Mouse (Mus musculus) limb, embryonic 14.5 days (tissue): ENCODE data around the gene Zdhhc1. TPM values are rescaled to one million over a fixed set of nuclear protein-coding genes. Genes with fewer than 3 reads are reported as not detected.
A peak's percentile ranks its signal among the peaks of the same experiment; 100 is the strongest.

ENCODE experiments used
- ATAC-seq: fragments of 200-750 bp; cut with Nextera tagmentation; 2 replicates; pipeline ENCODE4 v1.8.0; 2017; ENCODE audit warnings: low read depth, moderate number of reproducible peaks, moderate TSS enrichment; ENCODE audit not compliant: low FRiP score
- DNase-seq: peaks from one replicate; pipeline ENCODE4 v3.0.0-alpha.2; 2015; ENCODE audit warnings: low spot score
- H3K27ac ChIP-seq: fragments of 300-500 bp; sonication (generic); replicated peaks from 2 replicates; pipeline ENCODE4 v1.5.1; 2014; ENCODE audit warnings: low read depth, mild to moderate bottlenecking, low read length, moderate library complexity, mixed read lengths
- H3K27me3 ChIP-seq: fragments of 300-500 bp; sonication (generic); 2 replicates; pipeline ENCODE4 v1.6.1; 2014; ENCODE audit warnings: low read length, mixed read lengths; ENCODE audit not compliant: control insufficient read depth, insufficient read depth
- H3K36me3 ChIP-seq: fragments of 300-500 bp; sonication (generic); 2 replicates; pipeline ENCODE4 v1.6.1; 2014; ENCODE audit warnings: mild to moderate bottlenecking, low read length, moderate library complexity, mixed read lengths; ENCODE audit not compliant: control insufficient read depth, insufficient read depth
- H3K4me1 ChIP-seq: fragments of 300-500 bp; sonication (generic); 2 replicates; pipeline ENCODE4 v1.6.1; 2014; ENCODE audit warnings: antibody characterized with exemption, low read length, mixed read lengths; ENCODE audit not compliant: control insufficient read depth, insufficient read depth
- H3K4me2 ChIP-seq: fragments of 300-500 bp; sonication (generic); replicated peaks from 2 replicates; pipeline ENCODE4 v1.6.1; 2014; ENCODE audit warnings: low read depth, mild to moderate bottlenecking, low read length, moderate library complexity; ENCODE audit not compliant: severe bottlenecking
- H3K4me3 ChIP-seq: fragments of 300-500 bp; sonication (generic); replicated peaks from 2 replicates; pipeline ENCODE4 v1.5.1; 2014; ENCODE audit warnings: low read length
- H3K9ac ChIP-seq: fragments of 300-500 bp; sonication (generic); 2 replicates; pipeline ENCODE4 v1.6.1; 2014; ENCODE audit warnings: mild to moderate bottlenecking, low read depth, low read length, moderate library complexity; ENCODE audit not compliant: severe bottlenecking
- H3K9me3 ChIP-seq: fragments of 300-500 bp; sonication (generic); 2 replicates; pipeline ENCODE4 v1.6.1; 2016; ENCODE audit warnings: low read length; ENCODE audit not compliant: control insufficient read depth
- POLR2A ChIP-seq: fragments of 200-500 bp; IDR thresholded peaks from 2 replicates; pipeline ENCODE4 v1.8.0; 2012; ENCODE audit warnings: inconsistent platforms, mild to moderate bottlenecking, moderate library complexity, borderline replicate concordance; ENCODE audit not compliant: insufficient read depth, insufficient read length; ENCODE audit errors: extremely low read depth
- WGBS: fragments of 180-500 bp; shearing (Covaris S2); extraction: QIAGEN DNeasy Blood & Tissue Kit; methylation state at CpG from one replicate; pipeline ENCODE4 v1.1.7; 2014; 5-methylcytosine and 5-hydroxymethylcytosine counted together
- polyA plus RNA-seq, 2 experiments: library from polyadenylated mRNA; depleted of rRNA in 1 of 2; stranded (reverse) in 1 of 2; unstranded in 1 of 2; fragments of >200 nt; fragmentation: Nextera tagmentation in 1 of 2; extraction: Ambion mirVana in 1 of 2; gene quantifications; 2 replicates each; pipeline versions ENCODE4 v1.2.1 to v1.2.3; 2012 to 2014

Zdhhc1 gene
- polyA plus RNA-seq, 2 experiments, result 36.8 to 72.3 TPM

DNA sequence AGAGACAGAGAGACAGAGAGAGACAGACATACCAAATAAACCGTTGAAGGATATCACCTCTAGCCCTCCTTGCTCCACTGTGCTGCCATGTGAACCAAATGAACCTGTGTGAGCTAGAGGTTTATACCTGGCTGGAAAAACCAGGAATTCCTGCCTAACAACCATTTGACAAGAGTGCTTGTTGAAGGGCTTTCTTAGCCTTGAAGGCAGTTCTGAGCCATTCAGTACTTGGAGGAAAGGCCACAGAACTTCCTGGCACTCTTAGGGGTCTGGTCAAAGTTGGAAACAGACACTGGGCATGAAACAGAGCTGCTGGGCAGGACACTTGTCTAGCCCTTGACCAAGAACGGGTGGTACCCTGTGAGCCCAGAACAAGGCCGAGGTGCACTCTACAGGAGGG is 2.1 kb downstream of the Zdhhc1 start:
- Histone ChIP-seq H3K4me3 (no peak overlapping the region), H3K27me3 (no peaks in the 10 kb centered on the region), H3K9me3 (no peaks in the 10 kb centered on the region), H3K4me1 (peaks cover 13% of the 10 kb centered on the region), H3K27ac (no peak overlapping the region), H3K4me2 (no peak overlapping the region), H3K36me3 (no peaks in the 10 kb centered on the region), H3K9ac (no peak overlapping the region)
- 73% methylated on average over 3 of the region's 3 CpGs for WGBS
- ATAC-seq (no peak), DNase-seq (no peak)
- TF ChIP-seq POLR2A, result no peak

DNA sequence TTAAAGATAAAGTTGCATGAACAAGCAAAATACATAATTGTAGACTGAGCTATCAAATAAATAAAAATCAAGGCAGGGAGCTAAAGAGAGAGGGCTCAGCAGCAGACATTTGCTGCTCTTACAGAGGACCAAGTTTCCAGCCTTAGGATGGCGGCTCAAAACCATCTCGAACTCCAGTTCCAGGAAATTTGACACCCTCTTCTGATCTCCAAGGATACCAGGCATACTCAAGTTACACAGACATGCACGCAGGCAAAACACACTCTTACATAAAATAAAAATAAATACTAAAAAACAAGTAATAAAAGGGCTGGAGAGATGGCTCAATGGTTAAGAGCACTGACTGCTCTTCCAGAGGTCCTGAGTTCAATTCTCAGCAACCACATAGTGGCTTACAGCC is 3.2 kb downstream of the Zdhhc1 start:
- Histone ChIP-seq H3K4me3 (no peak overlapping the region), H3K9ac (no peak overlapping the region), H3K27ac (no peak overlapping the region), H3K4me1 (peaks cover 13% of the 10 kb centered on the region), H3K4me2 (no peak overlapping the region), H3K27me3 (no peaks in the 10 kb centered on the region), H3K9me3 (no peaks in the 10 kb centered on the region), H3K36me3 (no peaks in the 10 kb centered on the region)
- no peak for ATAC-seq
- 8% methylated on average over 3 of the region's 3 CpGs for WGBS
- DNase-seq, result no peak
- no peak for TF ChIP-seq POLR2A

DNA sequence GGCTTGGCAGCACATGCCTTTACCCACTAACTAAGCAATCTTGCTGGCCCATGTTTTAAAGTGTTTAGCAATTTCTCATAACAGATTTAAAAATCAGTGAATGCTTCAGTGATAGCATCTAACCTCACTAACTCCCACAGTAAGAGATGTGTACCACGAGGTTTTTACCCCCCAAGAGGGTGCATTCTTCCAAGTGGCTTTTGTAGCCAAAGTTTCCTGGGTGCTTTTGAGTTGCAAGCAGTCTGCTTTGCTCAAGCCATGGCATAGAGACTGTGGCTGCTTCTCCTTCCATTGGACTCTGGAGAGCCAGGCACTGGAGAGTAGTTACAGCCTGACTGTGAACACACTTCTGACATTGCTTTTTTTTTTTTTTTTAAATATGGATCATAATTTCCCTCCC is 7.4 kb downstream of the Zdhhc1 start:
- Histone ChIP-seq H3K9me3 (no peaks in the 10 kb centered on the region), H3K36me3 (peaks cover 7% of the 10 kb centered on the region), H3K9ac (no peak overlapping the region), H3K4me3 (no peak overlapping the region), H3K4me2 (no peak overlapping the region), H3K4me1 (peaks cover 6% of the 10 kb centered on the region; the same call in 1 of the 2 replicates), H3K27ac (no peak overlapping the region), H3K27me3 (no peaks in the 10 kb centered on the region)
- WGBS, result 63% methylated on average over 1 of the region's 1 CpGs
- no peak for DNase-seq
- no peak for ATAC-seq
- TF ChIP-seq POLR2A, result no peak

DNA sequence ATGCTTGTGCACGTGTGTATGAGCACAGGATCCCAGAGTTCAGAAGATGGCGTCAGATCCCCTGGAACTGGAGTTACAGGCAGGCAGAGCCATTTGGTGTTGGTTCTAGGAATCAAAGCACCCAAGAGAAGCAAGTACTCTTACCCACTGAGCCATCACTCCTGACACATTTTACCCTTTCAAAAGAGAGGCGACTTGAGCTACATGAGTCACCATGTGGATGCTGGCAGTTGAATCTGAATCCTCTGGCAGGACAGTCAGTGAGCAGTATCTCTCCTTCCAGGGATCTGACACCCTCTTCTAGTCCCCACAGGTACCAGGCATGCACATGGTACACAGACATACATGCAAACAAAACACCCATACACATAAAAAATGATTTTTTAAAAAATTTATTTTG is 8.6 kb downstream of the Zdhhc1 start:
- Histone ChIP-seq H3K9me3 (no peaks in the 10 kb centered on the region), H3K4me2 (no peak overlapping the region), H3K27ac (no peak overlapping the region), H3K9ac (no peak overlapping the region), H3K36me3 (peaks cover 13% of the 10 kb centered on the region), H3K4me3 (no peak overlapping the region), H3K4me1 (peaks cover 18% of the 10 kb centered on the region), H3K27me3 (no peaks in the 10 kb centered on the region)
- no peak for ATAC-seq
- DNase-seq, result no peak
- TF ChIP-seq POLR2A, result no peak
- 70% methylated on average over 3 of the region's 3 CpGs for WGBS

DNA sequence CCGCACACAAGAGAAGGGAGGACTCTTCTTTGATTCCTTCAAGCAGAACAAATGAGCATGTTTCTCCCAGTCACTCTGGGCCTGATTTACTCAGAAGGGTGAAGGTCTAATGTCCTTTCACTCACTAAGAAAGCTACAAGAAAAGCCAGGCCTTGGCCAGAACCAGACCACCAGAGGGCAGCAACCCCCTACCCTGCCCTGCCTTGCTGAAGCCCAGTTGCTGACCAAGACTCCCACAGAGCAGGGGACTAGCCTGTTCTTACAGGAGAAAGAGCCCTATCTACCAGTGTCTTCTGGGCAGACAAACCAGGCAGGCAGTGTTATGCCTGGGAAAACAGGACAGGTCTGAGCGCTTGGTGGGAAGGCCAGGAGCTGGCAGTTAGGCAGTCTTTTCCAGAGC is 12.3 kb downstream of the Zdhhc1 start:
- Histone ChIP-seq H3K4me2 (no peak overlapping the region), H3K9me3 (no peaks in the 10 kb centered on the region), H3K4me1 (peaks cover 18% of the 10 kb centered on the region), H3K27me3 (no peaks in the 10 kb centered on the region), H3K36me3 (peaks cover 25% of the 10 kb centered on the region), H3K9ac (no peak overlapping the region), H3K4me3 (no peak overlapping the region), H3K27ac (peak overlapping the region; percentile 58; the same call in 1 of the 2 replicates)
- ATAC-seq, result peak; percentile 46; the same call in 1 of the 2 replicates
- WGBS, result 34% methylated on average over 2 of the region's 2 CpGs
- no peak for TF ChIP-seq POLR2A
- peak; percentile 77 for DNase-seq

DNA sequence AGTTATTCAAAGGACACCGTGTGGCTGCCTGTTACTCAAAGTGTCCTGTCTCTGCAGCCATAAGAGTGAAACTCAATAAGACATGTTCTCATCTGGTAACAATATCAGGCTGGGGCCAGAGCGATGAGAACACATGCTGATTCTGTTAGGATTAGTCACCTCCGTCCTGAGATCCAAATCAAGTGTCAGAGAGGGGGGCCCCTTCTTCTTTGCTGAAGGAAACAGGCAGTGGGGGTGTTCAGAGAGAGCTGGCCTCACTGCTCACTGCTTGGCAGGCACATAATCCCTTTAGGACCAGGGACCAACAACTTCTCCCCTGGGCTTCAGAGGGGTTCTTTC is 12.7 kb downstream of the Zdhhc1 start:
- Histone ChIP-seq H3K4me1 (peaks cover 18% of the 10 kb centered on the region), H3K9ac (no peak overlapping the region), H3K9me3 (no peaks in the 10 kb centered on the region), H3K36me3 (peaks cover 27% of the 10 kb centered on the region), H3K27me3 (no peaks in the 10 kb centered on the region), H3K4me2 (no peak overlapping the region), H3K27ac (peak overlapping the region; percentile 58; the same call in 1 of the 2 replicates), H3K4me3 (no peak overlapping the region)
- no peak for TF ChIP-seq POLR2A
- ATAC-seq (peak; percentile 49; the same call in 1 of the 2 replicates), DNase-seq (peak; percentile 63)
- 26% methylated on average over 3 of the region's 3 CpGs for WGBS
